Mouse (Mus musculus) CH12.LX (cell line): ENCODE data around the gene Lix1l. TPM values are rescaled to one million over a fixed set of nuclear protein-coding genes. Genes with fewer than 3 reads are reported as not detected.

Experiments used
- DNase-seq: peaks from one replicate; pipeline ENCODE4 v3.0.0-alpha.2; 2013; ENCODE audit errors: extremely low read depth
- H3K27ac ChIP-seq: 2 replicates; pipeline ENCODE4 v1.5.1; 2012; ENCODE audit warnings: low read depth, mild to moderate bottlenecking, control low read depth, moderate library complexity; ENCODE audit not compliant: insufficient read depth
- H3K27me3 ChIP-seq: replicated peaks from 2 replicates; pipeline ENCODE3; 2012; ENCODE audit warnings: inconsistent platforms
- H3K36me3 ChIP-seq, 2 experiments: replicated peaks in 1 of 2; 2 replicates each; pipeline versions ENCODE3 to v1.6.1; 2012; ENCODE audit warnings: inconsistent platforms in 1 of 2, low read length in 1 of 2, mild to moderate bottlenecking in 1 of 2, mixed read lengths in 1 of 2, moderate library complexity in 1 of 2; ENCODE audit not compliant: control insufficient read depth in 1 of 2, insufficient read depth in 1 of 2
- H3K4me1 ChIP-seq, 2 experiments: 2 replicates each; pipeline ENCODE4 v1.6.1; 2012; ENCODE audit warnings: inconsistent platforms in 1 of 2, moderate library complexity in 1 of 2; ENCODE audit not compliant: insufficient read depth in 2 of 2, control insufficient read depth in 1 of 2
- H3K4me2 ChIP-seq: 2 replicates; pipeline ENCODE4 v1.6.1; 2012; ENCODE audit warnings: low read depth, mild to moderate bottlenecking, control low read depth; ENCODE audit not compliant: poor library complexity, insufficient read depth, severe bottlenecking
- H3K4me3 ChIP-seq, 3 experiments: fragments of 150-350 bp in 1 of 3; sonication (generic) in 1 of 3; replicated peaks in 1 of 3; 2 replicates each; pipeline versions ENCODE3 to v1.5.1; 2011 to 2012; ENCODE audit warnings: low read depth in 2 of 3, low read length in 2 of 3, mild to moderate bottlenecking in 2 of 3, moderate library complexity in 2 of 3, control low read depth in 1 of 3, improper control_type of control experiment in 1 of 3, inconsistent platforms in 1 of 3, mixed read lengths in 1 of 3; ENCODE audit not compliant: poor library complexity in 1 of 3
- H3K79me2 ChIP-seq: replicated peaks from 2 replicates; pipeline ENCODE4 v1.6.1; 2012; ENCODE audit warnings: mild to moderate bottlenecking, moderate library complexity; ENCODE audit not compliant: control insufficient read depth, poor library complexity, insufficient read depth, severe bottlenecking; ENCODE audit errors: extremely low read depth
- H3K9ac ChIP-seq: 2 replicates; pipeline ENCODE4 v1.6.1; 2012; ENCODE audit warnings: low read depth, mild to moderate bottlenecking, control low read depth, moderate library complexity; ENCODE audit not compliant: insufficient read depth
- H3K9me3 ChIP-seq: replicated peaks from 2 replicates; pipeline ENCODE3; 2012; ENCODE audit warnings: low read length, inconsistent platforms, mixed read lengths
- BHLHE40 ChIP-seq: IDR thresholded peaks from 2 replicates; pipeline ENCODE4 v1.6.1; 2011; ENCODE audit warnings: mild to moderate bottlenecking, low read depth, low read length, improper control_type of control experiment
- CHD1 ChIP-seq: IDR thresholded peaks from 2 replicates; pipeline ENCODE4 v1.6.1; 2012; ENCODE audit warnings: low read depth, low read length, improper control_type of control experiment, inconsistent platforms
- CHD2 ChIP-seq: IDR thresholded peaks from 2 replicates; pipeline ENCODE4 v1.6.1; 2011; ENCODE audit warnings: low read length, improper control_type of control experiment
- CTCF ChIP-seq, 2 experiments: IDR thresholded peaks in 1 of 2; conservative IDR thresholded peaks in 1 of 2; 2 replicates each; pipeline ENCODE4 v1.5.1; 2011 to 2012; ENCODE audit warnings: low read depth in 2 of 2, low read length in 2 of 2, improper control_type of control experiment in 1 of 2, inconsistent platforms in 1 of 2, mild to moderate bottlenecking in 1 of 2, moderate library complexity in 1 of 2
- ELF1 ChIP-seq: IDR thresholded peaks from 2 replicates; pipeline ENCODE4 v1.6.1; 2014; ENCODE audit warnings: low read depth, mild to moderate bottlenecking, inconsistent platforms, low read length, improper control_type of control experiment
- EP300 ChIP-seq: IDR thresholded peaks from 2 replicates; pipeline ENCODE4 v1.6.1; 2011; ENCODE audit warnings: low read length, improper control_type of control experiment
- ETS1 ChIP-seq: conservative IDR thresholded peaks from 2 replicates; pipeline ENCODE4 v1.6.1; 2012; ENCODE audit warnings: low read depth, mild to moderate bottlenecking, inconsistent platforms, low read length, improper control_type of control experiment, moderate library complexity
- GABPA ChIP-seq: IDR thresholded peaks from 2 replicates; pipeline ENCODE4 v1.6.1; 2012; ENCODE audit warnings: low read depth, low read length, improper control_type of control experiment, inconsistent platforms; ENCODE audit not compliant: insufficient replicate concordance
- HCFC1 ChIP-seq: IDR thresholded peaks from 2 replicates; pipeline ENCODE4 v1.6.1; 2012; ENCODE audit warnings: low read depth, mild to moderate bottlenecking, inconsistent platforms, low read length, improper control_type of control experiment
- JUN ChIP-seq: IDR thresholded peaks from 2 replicates; pipeline ENCODE4 v1.6.1; 2011; ENCODE audit warnings: low read depth, mild to moderate bottlenecking, low read length, improper control_type of control experiment, moderate library complexity; ENCODE audit not compliant: insufficient read depth
- KAT2A ChIP-seq: IDR thresholded peaks from 2 replicates; pipeline ENCODE4 v1.6.1; 2012; ENCODE audit warnings: low read length, improper control_type of control experiment, inconsistent platforms; ENCODE audit not compliant: insufficient replicate concordance
- MAFK ChIP-seq: IDR thresholded peaks from 2 replicates; pipeline ENCODE4 v1.6.1; 2011; ENCODE audit warnings: low read length, improper control_type of control experiment; ENCODE audit not compliant: insufficient replicate concordance
- MAX ChIP-seq: IDR thresholded peaks from 2 replicates; pipeline ENCODE4 v1.6.1; 2011; ENCODE audit warnings: low read length, improper control_type of control experiment
- MAZ ChIP-seq: IDR thresholded peaks from 2 replicates; pipeline ENCODE4 v1.6.1; 2012; ENCODE audit warnings: low read depth, mild to moderate bottlenecking, inconsistent platforms, low read length, improper control_type of control experiment, moderate library complexity
- MEF2A ChIP-seq: IDR thresholded peaks from 2 replicates; pipeline ENCODE4 v1.6.1; 2014; ENCODE audit warnings: low read depth, mild to moderate bottlenecking, inconsistent platforms, low read length, improper control_type of control experiment, borderline replicate concordance
- MXI1 ChIP-seq: IDR thresholded peaks from 2 replicates; pipeline ENCODE4 v1.6.1; 2011; ENCODE audit warnings: mild to moderate bottlenecking, low read depth, low read length, improper control_type of control experiment
- NRF1 ChIP-seq: IDR thresholded peaks from 2 replicates; pipeline ENCODE4 v1.6.1; 2014; ENCODE audit warnings: low read depth, mild to moderate bottlenecking, inconsistent platforms, low read length, improper control_type of control experiment, moderate library complexity
- PAX5 ChIP-seq: IDR thresholded peaks from 2 replicates; pipeline ENCODE4 v1.6.1; 2012; ENCODE audit warnings: low read length, inconsistent platforms, mixed read lengths
- POLR2A ChIP-seq: IDR thresholded peaks from 2 replicates; pipeline ENCODE4 v1.6.1; 2011; ENCODE audit warnings: low read depth, mild to moderate bottlenecking, improper control_type of control experiment, low read length
- POLR2AphosphoS2 ChIP-seq: IDR thresholded peaks from 2 replicates; pipeline ENCODE4 v1.6.1; 2011; ENCODE audit warnings: low read depth, low read length, improper control_type of control experiment
- RCOR1 ChIP-seq: conservative IDR thresholded peaks from 2 replicates; pipeline ENCODE4 v1.6.1; 2012; ENCODE audit warnings: low read depth, mild to moderate bottlenecking, inconsistent platforms, low read length, improper control_type of control experiment
- SMC3 ChIP-seq: IDR thresholded peaks from 2 replicates; pipeline ENCODE4 v1.6.1; 2011; ENCODE audit warnings: low read depth, low read length, improper control_type of control experiment
- TBP ChIP-seq: conservative IDR thresholded peaks from 2 replicates; pipeline ENCODE4 v1.6.1; 2011; ENCODE audit warnings: low read depth, low read length, improper control_type of control experiment
- TCF12 ChIP-seq: IDR thresholded peaks from 2 replicates; pipeline ENCODE4 v1.6.1; 2014; ENCODE audit warnings: low read depth, mild to moderate bottlenecking, inconsistent platforms, low read length, improper control_type of control experiment
- UBTF ChIP-seq: IDR thresholded peaks from 2 replicates; pipeline ENCODE4 v1.6.1; 2012; ENCODE audit warnings: low read depth, mild to moderate bottlenecking, inconsistent platforms, low read length, improper control_type of control experiment, moderate library complexity
- USF1 ChIP-seq: IDR thresholded peaks from 2 replicates; pipeline ENCODE4 v1.6.1; 2014; ENCODE audit warnings: low read depth, mild to moderate bottlenecking, inconsistent platforms, low read length, improper control_type of control experiment
- USF2 ChIP-seq: conservative IDR thresholded peaks from 2 replicates; pipeline ENCODE4 v1.6.1; 2011; ENCODE audit warnings: low read depth, low read length, improper control_type of control experiment
- ZC3H11A ChIP-seq: IDR thresholded peaks from 2 replicates; pipeline ENCODE4 v1.6.1; 2012; ENCODE audit warnings: low read depth, mild to moderate bottlenecking, inconsistent platforms, low read length, improper control_type of control experiment
- ZMIZ1 ChIP-seq: IDR thresholded peaks from 2 replicates; pipeline ENCODE4 v1.6.1; 2012; ENCODE audit warnings: low read depth, mild to moderate bottlenecking, inconsistent platforms, low read length, improper control_type of control experiment
- ZNF384 ChIP-seq: IDR thresholded peaks from 2 replicates; pipeline ENCODE4 v1.6.1; 2012; ENCODE audit warnings: low read depth, low read length, improper control_type of control experiment, inconsistent platforms
- dilution Hi-C: fragments of 300-500 bp; cut with MboI; formaldehyde crosslinking; loops from 2 replicates; pipeline ENCODE4 v1.14.3; 2020; ENCODE audit warnings: low sequenced_read_pairs; ENCODE audit not compliant: extremely low pct_unique_long_range_greater_than_20kb, extremely low pct_ligation_motif_present
- in situ Hi-C: fragments of 300-500 bp; cut with MboI; formaldehyde crosslinking; loops from 3 replicates; pipeline ENCODE4 v1.14.3; 2019; ENCODE audit warnings: low sequenced_read_pairs, low pct_ligation_motif_present, low pct_unique_long_range_greater_than_20kb, mixed read lengths
- polyA plus RNA-seq: library from polyadenylated mRNA; unstranded; fragments of >175 nt; gene quantifications from 2 replicates; pipeline ENCODE4 v1.2.1, GENCODE M21; 2012; ENCODE audit warnings: low read depth; ENCODE audit not compliant: insufficient read length
- total RNA-seq, 2 experiments: library from RNA; depleted of rRNA; stranded (reverse); fragments of 300-350 nt in 1 of 2; fragments of >200 nt in 1 of 2; gene quantifications; 2 replicates each; pipeline ENCODE4 v1.2.3; 2012 to 2014

Gene Lix1l
- total and polyA plus RNA-seq, 3 experiments = 4.0 to 4.6 (median 4.5) TPM

- Histone ChIP-seq H3K36me3 (peaks cover 28 to 30% of the 10 kb centered on the region in 2 experiments), H3K27me3 (no peaks in the 10 kb centered on the region), H3K4me1 (peaks cover 8 to 50% of the 10 kb centered on the region in 2 experiments), H3K79me2 (peaks cover 41% of the 10 kb centered on the region), H3K9ac (peak overlapping the region; percentile 98), H3K4me2 (peak overlapping the region; percentile 22; the same call in 1 of the 2 replicates), H3K4me3 (peak overlapping the region; percentile 77 to 100 (median 78)), H3K27ac (peak overlapping the region; percentile 98), H3K9me3 (no peaks in the 10 kb centered on the region)
- peak; percentile 41 for DNase-seq
- TF ChIP-seq MAX (no peak; the same call in 1 of the 2 replicates), GABPA (no peak), CHD2 (no peak), PAX5 (no peak), USF1 (no peak), CHD1 (no peak; the same call in none of the 2 replicates), USF2 (no peak), RCOR1 (no peak), BHLHE40 (no peak), CTCF (conservative IDR thresholded peaks at IDR 0.05 in 1 of 2, IDR thresholded peaks at IDR 0.05 in 1 of 2; ENCODE audit: low read depth in 2 of 2, low read length in 2 of 2) (no peak), POLR2AphosphoS2 (0 out of 2 replicates have a peak, but pooled peaks have one; percentile 57), MAFK (no peak), NRF1 (no peak), JUN (no peak), MAZ (no peak), POLR2A (no peak; the same call in 1 of the 2 replicates), MEF2A (no peak), ZC3H11A (no peak), EP300 (no peak), UBTF (no peak), ZNF384 (no peak), ZMIZ1 (0 out of 2 replicates have a peak, but pooled peaks have one; percentile 37), ELF1 (no peak), MXI1 (peak; percentile 12; the same call in 1 of the 2 replicates), TBP (0 out of 2 replicates have a peak, but pooled peaks have one; percentile 4), ETS1 (no peak), SMC3 (no peak), TCF12 (no peak), HCFC1 (no peak), KAT2A (no peak)
- in situ Hi-C loops = no loop called here
- dilution Hi-C loops = no loop called here
Observed at GRCm38 (mm10) chr3:96558668-96559196, 42.2 kb upstream of the Lix1l start.
